Mouse (Mus musculus) heart, adult 2 months (tissue): ENCODE measurements around the gene Ifitm2. TPM values are rescaled to one million over a fixed set of nuclear protein-coding genes. Genes with fewer than 3 reads are reported as not detected.
"Not testable (repeated sequence)": the region's sequence is repeated elsewhere in the genome, so short reads cannot be mapped to it uniquely, and the experiment has no call there.

Source experiments
- DNase-seq, 2 experiments: peaks; one replicate each; pipeline ENCODE4 v3.0.0; 2021
- H3K27ac ChIP-seq: fragments of 200-600 bp; 2 replicates; pipeline ENCODE4 v1.8.1; 2022
- H3K27me3 ChIP-seq: fragments of 200-500 bp; 2 replicates; pipeline ENCODE4 v1.6.1; 2012; ENCODE audit warnings: mild to moderate bottlenecking, low read length, inconsistent platforms, mixed read lengths; ENCODE audit not compliant: control insufficient read depth, insufficient read depth
- H3K36me3 ChIP-seq: fragments of 200-500 bp; 2 replicates; pipeline ENCODE4 v1.6.1; 2012; ENCODE audit warnings: low read length, inconsistent platforms; ENCODE audit not compliant: control insufficient read depth, insufficient read depth
- H3K4me1 ChIP-seq: fragments of 200-500 bp; 2 replicates; pipeline ENCODE4 v1.6.1; 2011; ENCODE audit warnings: low read length; ENCODE audit not compliant: control insufficient read depth, insufficient read depth
- H3K4me3 ChIP-seq: fragments of 200-600 bp; 2 replicates; pipeline ENCODE4 v1.8.1; 2022
- H3K79me2 ChIP-seq: fragments of 200-500 bp; replicated peaks from 2 replicates; pipeline ENCODE4 v1.6.1; 2012; ENCODE audit warnings: mild to moderate bottlenecking, inconsistent platforms, low read length, moderate library complexity, mixed read lengths; ENCODE audit not compliant: control insufficient read depth, insufficient read depth
- H3K9ac ChIP-seq: fragments of 200-500 bp; 2 replicates; pipeline ENCODE4 v1.6.1; 2012; ENCODE audit warnings: low read depth, mild to moderate bottlenecking, control low read depth, inconsistent platforms, low read length, mixed read lengths
- CTCF ChIP-seq: fragments of 200-600 bp; IDR thresholded peaks from 2 replicates; pipeline ENCODE4 v1.8.1; 2022; ENCODE audit warnings: antibody characterized with exemption, mild to moderate bottlenecking, moderate library complexity
- EP300 ChIP-seq: fragments of 200-500 bp; IDR thresholded peaks from 2 replicates; pipeline ENCODE4 v1.6.1; 2011; ENCODE audit warnings: low read depth, low read length, control low read depth; ENCODE audit not compliant: insufficient read depth
- POLR2A ChIP-seq: fragments of 200-500 bp; IDR thresholded peaks from 2 replicates; pipeline ENCODE4 v1.6.1; 2011; ENCODE audit warnings: mild to moderate bottlenecking, low read depth, low read length, control low read depth; ENCODE audit not compliant: insufficient read depth
- WGBS: fragments of 180-500 bp; shearing (Covaris S2); methylation state at CpG from one replicate; pipeline ENCODE4 v1.1.7; 2018; 5-methylcytosine and 5-hydroxymethylcytosine counted together
- intact Hi-C: fragments of 180-260 bp; cut with DNase I; formaldehyde crosslinking; loops from one replicate; pipeline ENCODE4 v1.15.1; 2025
- polyA plus RNA-seq: library from polyadenylated mRNA; depleted of rRNA; stranded (reverse); fragments of >200 nt; gene quantifications from 2 replicates; pipeline ENCODE4 v1.2.3, GENCODE M21; 2012
- total RNA-seq, 2 experiments: library from RNA; stranded (reverse); gene quantifications; 2 replicates each; pipeline ENCODE4 v1.2.3; 2021

Ifitm2 gene
- total and polyA plus RNA-seq, 3 experiments, result 107 to 368 (median 113) TPM

DNA sequence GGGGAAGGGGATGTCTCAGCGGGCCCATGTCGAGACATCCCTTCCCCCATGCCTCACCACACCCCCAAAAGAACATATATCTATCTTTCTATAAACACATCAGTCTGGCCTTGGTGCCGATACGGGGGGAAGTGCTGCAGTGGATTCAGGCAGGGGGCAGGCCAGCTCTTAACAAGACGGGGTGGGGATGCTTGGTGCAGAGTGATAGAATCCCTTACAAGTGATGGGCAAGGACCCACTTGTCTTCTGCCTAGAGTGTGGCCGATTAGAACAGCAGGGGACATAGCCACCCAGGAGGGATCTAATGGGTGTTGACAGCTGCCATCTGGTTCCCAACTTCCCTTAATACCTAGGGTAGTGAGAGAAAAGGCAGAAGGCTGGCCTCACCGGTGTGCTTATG is 15.1 kb upstream of the Ifitm2 start:
- intact Hi-C loops, result loop anchor here (2.0 to 5.0 kb wide), 2 partner anchors 30 to 36 kb away; partner anchors contain the start of gene Pgghg
- Histone ChIP-seq H3K27me3 (no peaks in the 10 kb centered on the region), H3K79me2 (no peaks in the 10 kb centered on the region), H3K9ac (no peak overlapping the region), H3K4me1 (peaks cover 7% of the 10 kb centered on the region), H3K36me3 (no peaks in the 10 kb centered on the region), H3K4me3 (no peak overlapping the region), H3K27ac (peak overlapping the region; percentile 76)
- 33% methylated on average over 7 of the region's 7 CpGs for WGBS
- DNase-seq, result peak in 1 of 2 experiments; percentile 32
- TF ChIP-seq POLR2A (no peak), CTCF (no peak), EP300 (no peak)

DNA sequence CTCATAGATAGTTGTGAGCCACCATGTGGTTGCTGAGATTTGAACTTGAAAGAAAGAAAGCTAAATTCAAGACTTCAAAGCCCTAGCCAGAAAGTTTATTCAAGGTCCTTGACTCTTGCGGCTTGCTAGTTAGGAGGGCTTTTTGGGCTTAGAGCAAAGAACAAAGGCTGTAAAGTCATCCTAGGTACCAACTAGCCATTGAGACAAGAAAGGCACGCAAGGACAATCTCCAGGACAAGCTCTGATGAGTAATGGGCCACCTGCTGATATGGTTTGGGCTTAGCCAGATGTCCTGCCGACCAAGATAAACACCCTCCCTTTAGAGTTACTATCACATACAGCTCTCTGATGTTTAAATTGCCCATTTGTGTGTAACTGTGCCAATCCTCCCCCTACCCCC is 12.9 kb upstream of the Ifitm2 start:
- H3K36me3 ChIP-seq, H3K27ac ChIP-seq, intact Hi-C loops, H3K27me3 ChIP-seq, DNase-seq, H3K4me1 ChIP-seq, H3K79me2 ChIP-seq, H3K9ac ChIP-seq, H3K4me3 ChIP-seq: not testable (repeated sequence)
- WGBS, result 42% methylated on average over 3 of the region's 3 CpGs

DNA sequence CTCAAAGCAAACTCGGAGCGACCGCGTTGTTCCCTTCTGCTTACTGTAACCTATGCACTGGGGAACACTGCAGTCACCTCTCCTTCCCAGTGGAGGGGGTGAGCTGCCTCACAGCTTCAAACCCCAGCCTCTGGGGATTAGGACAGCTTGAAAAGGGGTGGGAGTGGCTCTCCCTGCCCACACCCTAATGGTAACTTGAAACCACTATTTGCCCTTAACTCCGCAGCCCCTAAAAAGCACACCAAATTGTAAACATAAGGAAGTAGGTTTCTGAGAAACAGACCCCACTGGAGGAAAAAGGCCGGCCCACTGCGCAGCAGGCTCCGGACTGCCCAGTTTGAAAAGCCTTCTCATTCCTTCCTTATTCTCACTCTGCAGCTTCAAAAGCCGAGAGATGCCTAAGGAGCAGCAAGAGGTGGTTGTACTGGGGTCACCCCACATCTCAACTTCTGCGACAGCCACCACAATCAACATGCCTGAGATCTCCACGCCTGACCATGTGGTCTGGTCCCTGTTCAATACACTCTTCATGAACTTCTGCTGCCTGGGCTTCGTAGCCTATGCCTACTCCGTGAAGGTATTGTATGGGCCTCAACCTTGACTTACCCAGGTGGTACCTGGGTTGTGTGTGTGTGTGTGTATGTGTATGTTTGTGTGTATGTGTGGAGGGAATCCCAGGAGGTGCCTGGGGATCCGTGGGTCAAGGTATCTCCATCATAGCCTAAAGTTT is 12.2 kb upstream of the Ifitm2 start:
- intact Hi-C loops, result no loop called here
- WGBS, result 34% methylated on average over 14 of the region's 14 CpGs
- no peak for DNase-seq
- Histone ChIP-seq H3K9ac (peak overlapping the region; percentile 62), H3K4me1 (peaks cover 7% of the 10 kb centered on the region), H3K79me2 (no peaks in the 10 kb centered on the region), H3K27me3 (no peaks in the 10 kb centered on the region), H3K36me3 (no peaks in the 10 kb centered on the region), H3K4me3 (no peak overlapping the region), H3K27ac (no peak overlapping the region)
- no peak for TF ChIP-seq EP300
- no peak for TF ChIP-seq POLR2A
- TF ChIP-seq CTCF, result no peak

- intact Hi-C loops, result no loop called here
- Histone ChIP-seq H3K27me3 (no peaks in the 10 kb centered on the region), H3K27ac (no peak within 1 kb of the TSS), H3K79me2 (no peaks in the 10 kb centered on the region), H3K9ac (no peak within 1 kb of the TSS), H3K4me3 (no peak within 1 kb of the TSS), H3K4me1 (peaks cover 6% of the 10 kb centered on the region), H3K36me3 (no peaks in the 10 kb centered on the region)
- TF ChIP-seq EP300 (no peak), POLR2A (no peak), CTCF (no peak)
- DNase-seq, result no peak
- 88% methylated on average over 4 of the region's 4 CpGs for WGBS
Measured at GRCm38 (mm10) chr7:140966921-140967320, 11.1 kb upstream of the Ifitm2 start, which contains the start of gene Ifitm1. Gene Ifitm1 (plus strand): TSS chr7:140967221.

- Histone ChIP-seq H3K9ac (no peak overlapping the region), H3K27me3 (no peaks in the 10 kb centered on the region), H3K36me3 (peaks cover 3% of the 10 kb centered on the region; the same call in 1 of the 2 replicates), H3K4me3 (no peak overlapping the region), H3K27ac (no peak overlapping the region), H3K4me1 (peaks cover 2% of the 10 kb centered on the region), H3K79me2 (no peaks in the 10 kb centered on the region)
- no peak for TF ChIP-seq POLR2A
- no peak for TF ChIP-seq EP300
- no peak for TF ChIP-seq CTCF
- intact Hi-C loops, result no loop called here
- 83% methylated on average over 2 of the region's 2 CpGs for WGBS
- DNase-seq, result no peak
Measured at GRCm38 (mm10) chr7:140962733-140963132, 6.9 kb upstream of the Ifitm2 start.

- peaks cover 3% of the 10 kb centered on the region; the same call in 1 of the 2 replicates for H3K36me3 ChIP-seq
- WGBS, result 90% methylated on average over 2 of the region's 2 CpGs
- TF ChIP-seq EP300 (no peak), CTCF (no peak), POLR2A (no peak)
- no peak overlapping the region for H3K27ac ChIP-seq
- DNase-seq, result no peak
- H3K4me3 ChIP-seq, result no peak overlapping the region
- no peaks in the 10 kb centered on the region for H3K27me3 ChIP-seq
- no peaks in the 10 kb centered on the region for H3K79me2 ChIP-seq
- no peak overlapping the region for H3K9ac ChIP-seq
- peaks cover 8% of the 10 kb centered on the region for H3K4me1 ChIP-seq
- intact Hi-C loops, result no loop called here
Measured at GRCm38 (mm10) chr7:140961416-140961815, 5.6 kb upstream of the Ifitm2 start.
